Mouse (Mus musculus) left cerebral cortex, postnatal 10 days (tissue): ENCODE measurements around the gene Baiap3. TPM values are rescaled to one million over a fixed set of nuclear protein-coding genes. Genes with fewer than 3 reads are reported as not detected.
"Not testable (repeated sequence)": the region's sequence is repeated elsewhere in the genome, so short reads cannot be mapped to it uniquely, and the experiment has no call there.

Experiments
- DNase-seq, 2 experiments: peaks; one replicate each; pipeline ENCODE4 v3.0.0; 2021 to 2022; ENCODE audit warnings: low spot score in 2 of 2, mixed read lengths in 1 of 2; ENCODE audit errors: extremely low spot score in 1 of 2
- intact Hi-C: fragments of 180-260 bp; cut with DNase I; formaldehyde crosslinking; loops from one replicate; pipeline ENCODE4 v1.15.1; 2025
- total RNA-seq, 2 experiments: library from RNA; stranded (reverse); gene quantifications; 2 replicates each; pipeline ENCODE4 v1.2.3; 2021

Baiap3 gene
- total RNA-seq, 2 experiments from 2014 or later: 17.4 to 35.0 TPM

GRCm38 (mm10) chr17:25252643-25253042 lies 3.5 kb downstream of the Baiap3 start:
- intact Hi-C loops: no loop called here
- no peak for DNase-seq

GRCm38 (mm10) chr17:25250181-25250835 lies 5.9 kb downstream of the Baiap3 start:
- intact Hi-C loops: no loop called here
- DNase-seq: no peak

GRCm38 (mm10) chr17:25248033-25248750 lies 8.0 kb downstream of the Baiap3 start:
- intact Hi-C loops: no loop called here
- no peak for DNase-seq

GRCm38 (mm10) chr17:25244239-25244638 lies 11.9 kb downstream of the Baiap3 start:
- intact Hi-C loops: no loop called here
- DNase-seq: no peak

- DNase-seq: no peak
- intact Hi-C loops: no loop called here
Measured at GRCm38 (mm10) chr17:25243131-25243780, 12.9 kb downstream of the Baiap3 start.

- intact Hi-C loops: no loop called here
- DNase-seq: peak; percentile 69 to 92
Measured at GRCm38 (mm10) chr17:25239695-25240636, 16.2 kb downstream of the Baiap3 start, which contains the start of the genes Gnptg and Tsr3. Gene Gnptg (minus strand): TSS chr17:25240124. Gene Tsr3 (plus strand): TSS chr17:25240170.

GRCm38 (mm10) chr17:25235635-25236034 lies 20.5 kb downstream of the Baiap3 start:
- intact Hi-C loops: no loop called here
- DNase-seq: no peak

- DNase-seq, intact Hi-C loops: not testable (repeated sequence)
Measured at GRCm38 (mm10) chr17:25231621-25232020, 24.5 kb downstream of the Baiap3 start.

- intact Hi-C loops: no loop called here
- DNase-seq: no peak
Measured at GRCm38 (mm10) chr17:25230700-25231099, 25.5 kb downstream of the Baiap3 start.

- intact Hi-C loops, DNase-seq: not testable (repeated sequence)
Measured at GRCm38 (mm10) chr17:25230014-25230655, 26.0 kb downstream of the Baiap3 start.

- intact Hi-C loops: no loop called here
- DNase-seq: no peak
Measured at GRCm38 (mm10) chr17:25227991-25228390, 28.2 kb downstream of the Baiap3 start.

- intact Hi-C loops: no loop called here
- no peak for DNase-seq
Measured at GRCm38 (mm10) chr17:25225659-25226058, 30.5 kb downstream of the Baiap3 start.

- intact Hi-C loops: no loop called here
- DNase-seq: no peak
Measured at GRCm38 (mm10) chr17:25224586-25225222, 31.5 kb downstream of the Baiap3 start.

- intact Hi-C loops: no loop called here
- no peak for DNase-seq
Measured at GRCm38 (mm10) chr17:25222951-25223601, 33.1 kb downstream of the Baiap3 start.

- intact Hi-C loops, DNase-seq: not testable (repeated sequence)
Measured at GRCm38 (mm10) chr17:25222504-25222940, 33.6 kb downstream of the Baiap3 start.

- intact Hi-C loops: no loop called here
- peak; percentile 43 to 81 for DNase-seq
Measured at GRCm38 (mm10) chr17:25221821-25222503, 34.2 kb downstream of the Baiap3 start.

GRCm38 (mm10) chr17:25220746-25221145 lies 35.4 kb downstream of the Baiap3 start:
- intact Hi-C loops: no loop called here
- DNase-seq: no peak
